In genomic region chr12:72408111-72408891, GRCm38 (mm10) we compare ENCODE assay signal across 8 mouse cellular contexts. TPM values are rescaled to one million over a fixed set of nuclear protein-coding genes. Genes with fewer than 3 reads are reported as not detected.
DNase-seq lines count a peak whose midpoint lies in the region; ATAC-seq lines count a peak whose summit lies in the region.

No protein-coding gene starts in this region.

- H3K4me2 ChIP-seq in hindbrain, embryonic 12.5 days (replicated peaks): peak overlapping the region; percentile 90

- peak overlapping the region; percentile 81 for H3K27ac ChIP-seq in hindbrain, embryonic 12.5 days

- no peaks in the 10 kb centered on the region for H3K9me3 ChIP-seq in hindbrain, embryonic 12.5 days (replicated peaks)

- H3K9ac ChIP-seq in hindbrain, embryonic 12.5 days: peak overlapping the region; percentile 81

- under 1% methylated on average over 63 of the region's 63 CpGs for WGBS in hindbrain, embryonic 12.5 days

- peak overlapping the region; percentile 83 for H3K4me3 ChIP-seq in hindbrain, embryonic 12.5 days

- H3K36me3 ChIP-seq in hindbrain, embryonic 12.5 days: no peaks in the 10 kb centered on the region

- ATAC-seq in hindbrain, embryonic 12.5 days (ENCODE audit: low FRiP score): peak; percentile 87
- ATAC-seq in inflammation-experienced regulatory T-cells, adult 6 months: no peak

- peaks cover 17% of the 10 kb centered on the region for H3K4me1 ChIP-seq in hindbrain, embryonic 12.5 days

- DNase-seq in adrenal gland, adult 8-10 months: peak; percentile 31
- peak; percentile 82 to 86 for DNase-seq in cerebellum, postnatal 25 days
- peak; percentile 42 for DNase-seq in gastrocnemius, adult 18-20 months (ENCODE audit: low spot score)
- peak; percentile 71 to 84 for DNase-seq in left cerebral cortex, adult 18-20 months (ENCODE audit: low spot score in 2 of 2)
- peak; percentile 46 for DNase-seq in lung, postnatal 14 days
- DNase-seq in retina, embryonic 14.5 days (ENCODE audit: low spot score): peak; percentile 73

- H3K27me3 ChIP-seq in hindbrain, embryonic 12.5 days: peaks cover 5% of the 10 kb centered on the region; the same call in 1 of the 2 replicates

RNA-seq across cellular contexts. Expression of gene Rtn1, which starts 0.6 kb away (rescaled TPM):
- 10 to 100 TPM; 29.4 to 51.8 (median 36.0) TPM for total RNA-seq in adrenal gland, adult 8-10 months (2022)
- 1 to 10 TPM; 1.9 to 2.3 TPM for total RNA-seq in gastrocnemius, adult 18-20 months (2021)
- polyA plus RNA-seq in hindbrain, embryonic 12.5 days (2016; fragmentation: Nextera tagmentation; extraction: Ambion mirVana): 892 and 927 TPM in 2 replicates
- 1,000 to 10,000 TPM; 1,342 to 1,442 TPM for total RNA-seq in left cerebral cortex, adult 18-20 months (2021)
- polyA plus RNA-seq in inflammation-experienced regulatory T-cells, adult 6 months (2017; shearing (Covaris generic)): under 1 TPM in 1 of 3 experiments, not detected in 2; 0.18 TPM

RNA-seq across cellular contexts. Expression of gene Lrrc9, which starts 33.4 kb away (rescaled TPM):
- 1 to 10 TPM; 1.5 to 3.3 (median 2.4) TPM for total RNA-seq in adrenal gland, adult 8-10 months (2022)
- total RNA-seq in gastrocnemius, adult 18-20 months (2021): under 1 TPM; 0.11 to 0.17 TPM
- polyA plus RNA-seq in hindbrain, embryonic 12.5 days (2016; fragmentation: Nextera tagmentation; extraction: Ambion mirVana): 2.7 and 3.2 TPM in 2 replicates
- 1 to 10 TPM; 1.9 to 2.2 TPM for total RNA-seq in left cerebral cortex, adult 18-20 months (2021)
- polyA plus RNA-seq in inflammation-experienced regulatory T-cells, adult 6 months (2017; shearing (Covaris generic)): not detected

Comparison
In these comparisons a context has a peak if more than half of its experiments do, and no peak if none do; other contexts are left out.
1. DNase-seq: peak in every context shown above with its lines; median percentile 84 in cerebellum, postnatal 25 days; 78 in left cerebral cortex, adult 18-20 months; 73 in retina, embryonic 14.5 days; 46 in lung, postnatal 14 days; 42 in gastrocnemius, adult 18-20 months; 31 in adrenal gland, adult 8-10 months.
2. RNA of gene Rtn1, which starts 0.6 kb away (total RNA-seq): 1,342 to 1,442 TPM in left cerebral cortex, adult 18-20 months; 29.4 to 51.8 TPM in adrenal gland, adult 8-10 months and 1.9 to 2.3 TPM in gastrocnemius, adult 18-20 months; every median in the first group is over 10 times any median in the second.